ENCODE assay signal across 7 mouse cellular contexts in genomic region chr8:55940526-55940880, GRCm38 (mm10). TPM values are rescaled to one million over a fixed set of nuclear protein-coding genes. Genes with fewer than 3 reads are reported as not detected.
DNase-seq lines count a peak whose midpoint lies in the region; ATAC-seq lines count a peak whose summit lies in the region.

No protein-coding gene starts in this region.

- peak; percentile 5 for DNase-seq in lung, postnatal 14 days
- no peak for DNase-seq in lung, postnatal 25 days (ENCODE audit: low spot score)
- DNase-seq in embryo, embryonic 11.5 days (ENCODE audit: low read depth, low spot score): peak; percentile 69
- DNase-seq in hindbrain, embryonic 14.5 days (ENCODE audit: low spot score): peak; percentile 66
- DNase-seq in midbrain, embryonic 14.5 days: peak; percentile 76
- no peak for DNase-seq in gastrocnemius, postnatal 25 days

- no peaks in the 10 kb centered on the region; the same call in 1 of the 2 replicates for H3K4me1 ChIP-seq in hindbrain, embryonic 14.5 days (replicated peaks; ENCODE audit: control insufficient read depth, insufficient read depth, low read length)
- H3K4me1 ChIP-seq in midbrain, embryonic 14.5 days (ENCODE audit: control insufficient read depth, insufficient read depth, low read length): peaks cover 6% of the 10 kb centered on the region; the same call in 1 of the 2 replicates

- peak; percentile 92 for ATAC-seq in hindbrain, embryonic 14.5 days (ENCODE audit: low FRiP score)
- ATAC-seq in midbrain, embryonic 14.5 days (ENCODE audit: low FRiP score, low TSS enrichment): peak; percentile 83
- no peak for ATAC-seq in granulocyte monocyte progenitor cell, adult 5-6 weeks (replicated peaks; ENCODE audit: poor library complexity, severe bottlenecking)

- H3K36me3 ChIP-seq in hindbrain, embryonic 14.5 days (replicated peaks; ENCODE audit: control insufficient read depth, insufficient read depth): no peaks in the 10 kb centered on the region
- H3K36me3 ChIP-seq in midbrain, embryonic 14.5 days (ENCODE audit: control insufficient read depth, insufficient read depth, low read length): no peaks in the 10 kb centered on the region

- 2% methylated on average over 8 of the region's 8 CpGs for WGBS in hindbrain, embryonic 14.5 days
- WGBS in midbrain, embryonic 14.5 days: under 1% methylated on average over 8 of the region's 8 CpGs

- H3K27me3 ChIP-seq in hindbrain, embryonic 14.5 days (ENCODE audit: control insufficient read depth, insufficient read depth, low read length): no peaks in the 10 kb centered on the region
- H3K27me3 ChIP-seq in midbrain, embryonic 14.5 days (ENCODE audit: control insufficient read depth, insufficient read depth, low read length): no peaks in the 10 kb centered on the region

- H3K27ac ChIP-seq in hindbrain, embryonic 14.5 days: 0 out of 2 replicates have a peak overlapping the region, but pooled peaks have one; percentile 5
- no peak overlapping the region for H3K27ac ChIP-seq in midbrain, embryonic 14.5 days (replicated peaks; ENCODE audit: low read depth, low read length)

- no peaks in the 10 kb centered on the region for H3K9me3 ChIP-seq in hindbrain, embryonic 14.5 days (ENCODE audit: control insufficient read depth, low read length)
- H3K9me3 ChIP-seq in midbrain, embryonic 14.5 days (ENCODE audit: control insufficient read depth, low read length): no peaks in the 10 kb centered on the region

- H3K9ac ChIP-seq in hindbrain, embryonic 14.5 days: peak overlapping the region; percentile 32; the same call in 1 of the 2 replicates
- peak overlapping the region; percentile 46; the same call in 1 of the 2 replicates for H3K9ac ChIP-seq in midbrain, embryonic 14.5 days (replicated peaks; ENCODE audit: low read length)

- peak overlapping the region; percentile 35 for H3K4me3 ChIP-seq in hindbrain, embryonic 14.5 days (replicated peaks; ENCODE audit: low read length)
- peak overlapping the region; percentile 34 for H3K4me3 ChIP-seq in midbrain, embryonic 14.5 days (replicated peaks; ENCODE audit: low read depth, low read length)

- H3K4me2 ChIP-seq in hindbrain, embryonic 14.5 days (replicated peaks): peak overlapping the region; percentile 54
- H3K4me2 ChIP-seq in midbrain, embryonic 14.5 days (ENCODE audit: low read length): peak overlapping the region; percentile 54

RNA-seq across cellular contexts. Expression of gene Glra3, which starts 0.2 kb away (rescaled TPM):
- polyA plus RNA-seq in hindbrain, embryonic 14.5 days (2014; fragmentation: Nextera tagmentation; extraction: Ambion mirVana): 2.4 and 2.8 TPM in 2 replicates
- polyA plus RNA-seq in midbrain, embryonic 14.5 days (2014; fragmentation: Nextera tagmentation; extraction: Ambion mirVana): 1.2 and 1.3 TPM in 2 replicates
- not detected in 2 replicates for total RNA-seq in granulocyte monocyte progenitor cell, adult 5-6 weeks (2014; fragmentation: Nextera tagmentation)
- total RNA-seq in granulocyte monocyte progenitor cell, adult 5-6 weeks (2017): not detected in 2 replicates
- total RNA-seq in gastrocnemius, postnatal 25 days (2021): not detected

RNA-seq across cellular contexts. Expression of gene Adam29, which starts 33.8 kb away (rescaled TPM):
- polyA plus RNA-seq in hindbrain, embryonic 14.5 days (2014; fragmentation: Nextera tagmentation; extraction: Ambion mirVana): not detected in 2 replicates
- polyA plus RNA-seq in midbrain, embryonic 14.5 days (2014; fragmentation: Nextera tagmentation; extraction: Ambion mirVana): not detected in 2 replicates
- not detected in 2 replicates for total RNA-seq in granulocyte monocyte progenitor cell, adult 5-6 weeks (2014; fragmentation: Nextera tagmentation)
- total RNA-seq in granulocyte monocyte progenitor cell, adult 5-6 weeks (2017): not detected in 2 replicates
- not detected for total RNA-seq in gastrocnemius, postnatal 25 days (2021)

Comparison
In these comparisons a context has a peak if more than half of its experiments do, and no peak if none do; other contexts are left out.
1. DNase-seq: peak in lung, postnatal 14 days (single experiment), embryo, embryonic 11.5 days (single experiment), hindbrain, embryonic 14.5 days (single experiment) and midbrain, embryonic 14.5 days (single experiment); none in lung, postnatal 25 days (single experiment) and gastrocnemius, postnatal 25 days (single experiment).